Mouse (Mus musculus): ENCODE data around the gene Dcaf4. TPM values are rescaled to one million over a fixed set of nuclear protein-coding genes. Genes with fewer than 3 reads are reported as not detected.

Gene Dcaf4
- polyA plus RNA-seq, 1 experiment from 2014 or later, result 27.4 TPM

Other genes starting within 250 kb of the Dcaf4 start
- gene Dpf3, start 32.8 kb upstream of the Dcaf4 start, polyA plus RNA-seq (2016; fragmentation: Nextera tagmentation; extraction: Ambion mirVana), result 17.4 and 19.3 TPM in 2 replicates
- 35.2 and 37.0 TPM in 2 replicates for gene Zfyve1, start 76.8 kb downstream of the Dcaf4 start, polyA plus RNA-seq (2016; fragmentation: Nextera tagmentation; extraction: Ambion mirVana)
- gene Rbm25, start 110.8 kb downstream of the Dcaf4 start, polyA plus RNA-seq (2016; fragmentation: Nextera tagmentation; extraction: Ambion mirVana), result 295 and 322 TPM in 2 replicates
- gene Psen1, start 167.7 kb downstream of the Dcaf4 start, polyA plus RNA-seq (2016; fragmentation: Nextera tagmentation; extraction: Ambion mirVana), result 73.1 and 73.6 TPM in 2 replicates
- 0.05 and 0.07 TPM in 2 replicates for gene Papln, start 243.2 kb downstream of the Dcaf4 start, polyA plus RNA-seq (2016; fragmentation: Nextera tagmentation; extraction: Ambion mirVana)

Data from midbrain, embryonic 12.5 days (tissue).